Mouse (Mus musculus) cerebellum, adult 18-20 months (tissue): ENCODE measurements around the gene Snapc3.

Experiments
- DNase-seq, 2 experiments: peaks; one replicate each; pipeline ENCODE4 v3.0.0; 2021

The Snapc3 gene

DNA sequence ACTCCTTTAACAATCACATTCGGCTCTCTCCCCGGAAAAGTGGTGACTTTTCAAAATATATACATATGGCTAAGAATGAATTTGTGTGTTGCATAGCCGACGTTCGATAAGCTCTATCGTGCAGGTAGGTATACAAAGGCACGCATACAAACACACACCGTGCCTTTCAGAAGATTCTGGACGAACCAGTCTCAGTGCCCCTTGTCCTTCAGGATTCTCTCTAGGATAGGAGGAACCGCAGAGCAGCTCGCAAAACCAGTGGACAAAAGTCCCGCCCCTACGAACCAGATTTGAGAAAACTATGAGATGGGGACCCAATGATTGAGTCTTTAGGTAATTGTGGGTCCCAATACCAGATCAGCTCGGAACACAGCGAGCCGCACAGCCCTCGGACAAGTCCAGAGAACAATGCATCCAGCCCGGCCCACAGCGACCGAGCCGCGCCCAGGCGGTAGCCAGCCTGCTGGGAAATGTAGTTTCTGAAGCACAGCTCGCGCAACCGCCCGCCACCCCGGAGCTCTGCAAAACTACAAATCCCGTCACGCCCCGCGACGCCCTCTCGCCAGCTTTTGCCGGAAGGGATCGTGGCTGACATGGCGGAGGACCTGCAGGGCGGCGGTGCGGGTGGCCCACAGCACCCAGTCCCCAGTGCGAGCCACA, at the start of gene Snapc3:
Gene Snapc3, plus strand, starts transcription at position 565 of the 660 bp plus-strand sequence.
- peak; percentile 96 to 98 for DNase-seq

DNA sequence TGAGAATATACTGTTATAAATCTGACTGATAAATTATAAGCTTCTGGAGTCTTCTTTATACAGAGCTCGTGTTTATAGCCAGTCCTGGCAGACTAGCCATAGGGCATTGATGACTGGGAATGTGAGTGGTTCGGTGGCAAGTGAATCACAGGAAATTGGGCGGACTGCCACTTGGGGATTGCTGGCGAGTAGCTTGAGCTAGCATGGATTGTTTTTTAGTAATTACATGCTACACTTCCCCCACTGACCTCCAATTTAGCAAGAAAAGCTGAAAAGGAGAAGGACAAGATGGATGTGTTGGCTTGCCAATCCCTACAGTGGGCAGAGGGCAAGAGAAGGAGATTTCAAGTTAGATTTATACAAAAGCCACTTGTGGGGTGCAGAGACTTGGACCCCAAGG, 44.1 kb upstream of the Snapc3 start:
- no peak for DNase-seq

DNA sequence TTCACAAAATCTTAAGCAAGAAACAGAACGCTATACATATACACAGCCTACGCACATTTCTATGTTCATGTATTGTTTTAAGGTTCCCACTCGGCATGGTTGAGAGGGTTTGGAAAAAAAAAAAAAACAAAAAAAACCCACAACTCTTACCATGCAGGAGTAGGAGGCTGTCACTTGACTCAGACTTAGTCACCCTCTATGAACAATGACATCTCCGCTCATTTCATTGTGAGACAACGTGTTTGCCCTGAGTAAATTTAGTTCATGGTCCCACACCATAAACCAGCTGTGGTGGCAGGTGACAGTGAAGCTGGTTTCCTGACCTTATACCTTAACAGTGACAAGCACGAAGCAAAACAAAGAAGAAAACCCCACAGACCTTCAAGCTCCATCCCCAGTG, 41.9 kb upstream of the Snapc3 start:
- DNase-seq = no peak

DNA sequence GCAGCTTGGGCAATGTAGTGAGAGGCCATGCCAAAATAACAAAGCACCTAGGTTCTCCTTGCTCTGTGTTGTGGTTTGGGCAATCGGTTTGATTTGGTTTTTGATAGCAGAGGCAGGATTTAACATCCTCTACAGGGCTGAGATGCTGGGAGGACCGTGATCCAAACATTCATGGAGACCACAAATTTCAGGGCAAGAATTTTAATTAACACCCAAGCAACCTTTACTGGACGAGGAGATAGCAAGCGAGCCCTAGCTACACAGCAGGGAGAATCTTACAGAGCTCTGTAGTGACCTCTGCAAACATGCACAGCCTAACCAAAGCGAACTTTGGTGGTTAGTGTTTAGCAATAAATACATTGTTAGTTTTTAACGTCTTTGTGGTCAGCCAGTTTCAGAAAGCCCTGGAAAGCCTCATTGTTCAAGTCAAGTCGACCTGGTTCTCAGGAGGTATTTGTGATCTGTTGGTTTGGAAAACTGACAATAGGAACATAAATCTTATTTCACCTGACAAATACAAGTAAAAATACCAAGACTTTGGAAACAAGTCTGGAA, 41.0 kb upstream of the Snapc3 start:
- DNase-seq = no peak

DNA sequence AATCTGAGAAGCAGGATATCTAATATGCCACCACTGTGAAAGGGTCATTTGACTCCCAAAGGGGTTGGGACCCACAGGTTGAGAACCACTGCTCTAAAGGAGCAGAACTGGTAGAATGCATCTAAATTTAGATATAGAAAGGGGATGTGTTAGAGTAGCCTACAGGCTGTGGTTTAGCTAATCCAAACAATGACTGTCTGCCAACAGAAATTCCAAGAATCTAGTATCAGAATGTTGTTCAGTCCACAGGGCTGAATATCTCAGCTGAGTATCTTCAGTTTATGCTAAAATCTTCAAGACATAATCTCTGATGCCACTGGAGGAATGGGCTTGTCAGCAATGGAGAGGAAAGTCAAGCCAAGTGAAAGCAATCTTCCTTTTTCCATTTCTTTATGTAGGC, 38.5 kb upstream of the Snapc3 start:
- no peak for DNase-seq

DNA sequence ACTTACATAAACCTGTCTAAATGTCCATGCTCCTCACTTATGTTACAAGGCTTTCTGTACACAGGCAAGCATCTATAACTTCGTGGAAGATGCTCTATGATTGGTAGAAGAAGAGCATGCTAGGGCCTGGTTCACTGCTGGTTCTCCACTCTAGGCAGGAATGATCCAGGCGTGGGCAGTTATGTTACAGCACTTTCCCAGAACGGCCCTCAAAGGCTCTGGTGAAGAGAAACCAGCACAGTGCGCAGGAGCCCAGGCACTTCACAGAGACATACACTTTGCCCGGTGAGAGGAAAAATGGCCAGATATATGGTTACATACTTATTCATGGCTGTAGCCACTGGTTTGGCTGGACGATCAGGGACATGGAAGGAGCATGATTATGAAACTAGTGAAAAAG, 37.8 kb upstream of the Snapc3 start:
- DNase-seq = no peak

DNA sequence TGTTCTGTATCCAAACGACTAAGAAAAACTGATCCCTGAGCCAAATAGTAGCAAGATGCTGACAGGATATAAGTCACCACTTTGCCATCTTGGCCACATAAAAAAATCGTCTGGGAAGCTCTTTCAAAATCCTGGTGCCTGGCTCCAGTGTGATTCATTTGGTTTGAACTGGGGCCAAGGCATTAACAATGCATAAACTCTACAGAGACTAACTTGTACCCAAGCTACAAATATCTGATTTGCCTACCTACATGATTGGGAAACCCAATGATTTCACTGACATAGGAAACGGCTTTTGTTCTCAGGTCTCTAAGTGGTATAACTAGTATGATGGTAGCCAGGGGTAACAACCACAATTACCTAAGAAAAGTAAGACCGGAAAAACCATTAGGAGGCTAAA, 37.3 kb upstream of the Snapc3 start:
- no peak for DNase-seq

DNA sequence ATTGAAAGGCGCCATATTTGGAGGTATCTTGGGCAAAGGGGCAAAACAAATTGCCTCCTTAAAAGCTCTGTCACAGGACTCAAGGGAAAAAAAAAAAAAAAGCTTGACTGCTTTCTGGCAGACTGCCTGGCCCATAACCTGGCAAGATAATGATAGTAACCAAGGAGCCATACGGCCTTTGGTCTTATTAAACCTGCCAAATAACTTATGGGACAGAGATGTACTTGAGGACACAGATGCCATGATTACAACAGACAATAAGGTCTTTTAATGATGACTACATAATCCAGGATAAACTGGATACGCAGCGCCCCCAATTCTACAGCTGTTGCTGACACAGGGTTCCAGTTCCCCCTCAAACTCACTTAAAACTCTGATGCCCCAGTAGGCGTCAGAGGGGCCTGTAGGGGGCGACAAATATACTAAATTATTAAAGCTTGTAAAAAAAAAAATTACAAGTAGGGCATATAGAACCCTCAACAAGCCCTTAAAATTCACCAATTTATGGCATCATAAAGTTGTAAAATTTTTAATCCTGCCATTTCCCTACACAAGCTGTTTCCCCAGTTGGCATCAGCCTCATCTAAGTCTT, 33.5 kb upstream of the Snapc3 start:
- peak; percentile 50 to 59 for DNase-seq

DNA sequence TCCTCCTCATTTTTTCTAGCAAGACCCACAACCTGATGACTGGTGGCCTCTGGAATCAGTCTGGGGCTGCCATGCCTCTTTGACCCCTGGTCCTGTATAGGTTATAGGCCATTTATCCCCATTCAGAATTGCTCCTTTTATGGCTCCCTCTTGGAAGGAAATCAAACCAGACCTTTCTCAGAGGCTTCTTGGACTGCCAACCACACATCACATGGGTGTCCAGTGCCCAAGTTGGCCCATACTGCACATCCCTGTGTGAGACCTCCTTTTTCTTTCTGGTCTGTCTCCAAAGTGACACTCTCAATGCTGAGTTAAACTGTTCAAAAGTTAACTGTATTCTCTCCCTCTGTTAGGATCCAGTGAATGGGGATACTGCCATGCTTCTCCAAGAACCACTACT, 32.4 kb upstream of the Snapc3 start:
- DNase-seq = no peak

DNA sequence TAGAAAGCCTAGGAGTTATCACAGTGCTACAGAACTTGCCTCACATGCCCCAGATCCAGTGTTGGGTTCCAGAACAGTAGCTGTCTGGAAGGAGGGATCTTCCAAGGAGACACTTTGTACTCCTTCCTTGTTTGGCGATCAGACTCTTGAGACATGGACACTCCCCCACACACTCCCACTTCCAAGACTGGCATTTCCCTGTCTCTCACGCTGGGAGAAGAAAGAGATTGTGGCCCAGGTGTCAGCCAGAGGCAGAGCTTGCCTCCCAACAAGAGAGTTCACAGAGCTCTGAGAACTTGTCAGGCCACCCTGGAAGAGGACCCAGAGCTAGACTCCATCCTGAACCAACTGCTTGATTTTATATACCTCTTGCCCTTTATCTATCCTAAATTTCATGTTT, 27.0 kb upstream of the Snapc3 start:
- no peak for DNase-seq

DNA sequence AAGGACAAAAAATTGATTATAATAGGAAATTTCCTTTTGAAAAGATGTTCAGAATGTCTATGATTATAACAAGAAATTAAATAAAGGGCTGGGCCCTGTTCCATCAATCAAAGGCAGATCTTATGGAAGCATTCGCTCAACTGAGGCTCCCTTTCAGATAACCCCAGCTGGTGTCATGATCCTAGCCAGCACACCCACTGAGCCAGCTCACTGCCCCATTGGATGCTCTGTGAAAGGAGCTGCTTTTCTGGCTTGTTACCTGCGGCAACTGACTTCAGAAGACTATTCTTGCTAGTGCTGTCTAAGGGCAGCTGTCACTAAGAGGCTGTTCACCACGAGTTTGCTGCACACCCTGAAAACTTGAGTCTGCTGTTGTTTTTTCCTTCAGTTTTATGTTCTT, 25.6 kb upstream of the Snapc3 start:
- peak; percentile 25 to 40 for DNase-seq

DNA sequence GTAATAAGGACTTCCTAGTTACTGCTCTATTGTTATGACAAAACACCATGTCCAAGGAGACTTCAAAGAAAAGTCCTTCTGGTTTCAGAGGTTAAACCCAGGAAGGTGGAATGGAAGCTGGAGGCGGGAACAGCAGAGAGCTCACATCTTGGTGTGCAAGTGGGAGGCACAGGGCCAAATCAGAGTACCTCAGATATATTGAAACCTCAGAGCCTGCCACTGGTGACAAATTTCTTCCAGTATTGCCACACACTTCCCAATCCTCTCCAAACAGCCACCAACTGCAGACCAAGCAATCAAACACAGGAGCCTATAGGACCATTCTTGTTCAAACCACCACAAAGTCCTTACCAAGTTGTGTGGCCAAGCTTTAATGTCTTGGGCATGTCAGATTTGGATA, 23.8 kb upstream of the Snapc3 start:
- no peak for DNase-seq

DNA sequence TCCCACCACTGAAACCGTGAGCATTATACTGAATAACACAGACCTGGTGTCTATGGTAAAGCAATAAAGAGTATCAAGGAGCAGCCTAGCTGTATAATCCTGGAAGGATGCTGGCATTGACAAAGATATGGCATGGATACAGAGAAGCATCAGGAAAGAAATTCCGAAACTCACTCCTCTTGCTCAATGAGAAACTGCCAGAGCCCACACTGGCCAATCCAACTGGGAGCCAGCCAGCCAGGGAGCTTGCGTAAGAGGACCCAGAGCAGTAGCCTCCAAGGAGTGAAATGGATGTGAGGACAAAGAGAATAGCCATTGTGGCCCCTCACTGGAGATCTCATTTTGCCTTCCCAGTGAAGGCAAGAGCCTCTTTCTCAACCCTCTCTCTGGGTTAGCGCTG, 21.2 kb upstream of the Snapc3 start:
- no peak for DNase-seq

DNA sequence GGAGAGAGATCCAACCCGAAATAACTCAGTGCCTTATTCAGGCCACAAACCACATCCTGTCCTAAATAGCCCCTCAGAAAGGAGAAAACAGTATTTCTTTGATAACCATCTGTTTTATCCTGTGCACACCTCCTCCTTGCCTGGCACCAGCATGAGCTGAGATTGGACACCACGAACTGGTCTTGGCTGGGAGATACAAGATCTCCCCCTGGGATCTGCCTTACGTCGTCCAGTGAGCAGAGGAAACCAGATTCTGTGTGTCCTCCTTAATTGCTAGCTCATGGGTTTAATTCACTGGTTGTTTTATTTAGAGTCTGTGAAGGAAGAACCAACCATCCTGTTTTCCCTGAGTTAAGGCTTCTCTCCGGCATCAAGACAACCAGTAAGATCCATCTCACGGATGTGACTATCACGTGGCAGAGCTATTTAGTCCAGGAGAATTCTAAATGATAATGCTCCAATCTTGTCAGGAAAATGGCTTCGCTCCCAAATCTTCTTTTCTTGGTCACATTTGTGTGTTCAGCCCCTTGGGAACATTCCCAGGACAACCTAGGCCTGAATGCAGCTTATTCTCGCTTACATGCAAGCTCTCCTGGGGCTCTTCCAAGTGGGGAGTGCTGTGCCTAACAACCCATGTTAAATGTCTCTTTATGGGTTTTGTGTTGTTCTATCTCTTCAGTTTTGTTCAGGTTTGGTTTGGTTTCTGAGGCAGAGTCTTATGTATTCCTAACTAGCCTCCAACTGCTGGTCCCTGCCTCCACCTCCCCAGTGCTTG, 20.3 kb upstream of the Snapc3 start:
- DNase-seq = no peak

DNA sequence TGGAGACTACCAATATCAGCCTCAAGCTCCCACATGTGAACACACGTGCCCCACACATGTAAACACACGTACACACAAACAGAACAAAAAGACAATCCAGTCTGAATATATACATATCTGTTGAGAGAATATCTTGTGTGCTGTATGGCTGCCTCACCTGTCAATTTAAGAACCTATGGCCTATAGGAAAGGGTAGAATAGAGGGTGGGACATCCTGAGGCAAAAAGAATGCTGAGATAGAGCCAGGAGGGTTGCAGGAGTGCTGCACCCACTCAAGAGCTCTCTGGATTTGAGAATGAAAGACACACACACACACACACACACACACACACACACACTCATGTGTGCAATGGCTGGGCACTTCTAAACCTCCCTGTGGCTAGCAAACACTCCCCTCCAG, 19.0 kb upstream of the Snapc3 start:
- no peak for DNase-seq

DNA sequence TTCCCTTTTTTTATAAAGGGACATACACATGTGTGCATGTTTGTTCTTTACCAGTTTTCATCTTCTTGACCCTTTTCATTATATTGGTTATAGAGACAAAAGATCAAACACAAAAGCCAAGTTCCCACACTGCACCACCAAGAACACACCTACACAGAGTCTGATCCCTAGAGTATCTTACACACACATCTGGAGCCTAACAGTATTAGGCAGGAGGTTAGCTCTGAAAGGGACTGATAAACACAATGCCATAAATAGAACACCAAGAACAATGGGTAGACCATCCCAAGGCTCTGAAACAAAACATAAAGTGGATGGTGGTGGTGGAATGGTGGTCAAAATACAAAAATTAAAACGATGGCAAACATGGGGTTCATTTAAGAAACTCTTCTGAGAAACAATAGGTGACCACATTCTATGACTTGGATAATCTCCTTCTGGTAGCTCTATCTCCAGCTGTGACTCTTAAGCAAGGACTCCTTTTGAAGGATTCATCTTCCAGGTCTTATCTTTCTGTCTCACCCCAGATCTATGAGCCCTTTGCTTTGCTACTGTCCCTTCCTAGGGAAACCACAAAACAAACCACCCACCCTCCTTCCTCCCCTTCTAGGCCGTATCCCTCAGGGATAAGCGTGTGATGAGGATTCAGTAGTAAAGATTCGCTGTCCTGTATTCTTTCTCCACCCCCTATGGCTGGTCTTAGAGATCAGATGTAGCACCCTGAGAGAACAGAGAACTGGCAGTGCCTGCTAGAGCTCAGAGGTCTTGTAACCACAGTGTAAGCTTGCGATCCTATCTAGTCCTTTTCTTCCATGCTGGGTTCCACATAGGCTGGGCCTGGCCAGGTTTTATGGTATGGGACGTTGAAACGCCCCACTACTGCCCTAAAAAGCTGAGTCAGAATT, 16.6 kb upstream of the Snapc3 start:
- DNase-seq = no peak

DNA sequence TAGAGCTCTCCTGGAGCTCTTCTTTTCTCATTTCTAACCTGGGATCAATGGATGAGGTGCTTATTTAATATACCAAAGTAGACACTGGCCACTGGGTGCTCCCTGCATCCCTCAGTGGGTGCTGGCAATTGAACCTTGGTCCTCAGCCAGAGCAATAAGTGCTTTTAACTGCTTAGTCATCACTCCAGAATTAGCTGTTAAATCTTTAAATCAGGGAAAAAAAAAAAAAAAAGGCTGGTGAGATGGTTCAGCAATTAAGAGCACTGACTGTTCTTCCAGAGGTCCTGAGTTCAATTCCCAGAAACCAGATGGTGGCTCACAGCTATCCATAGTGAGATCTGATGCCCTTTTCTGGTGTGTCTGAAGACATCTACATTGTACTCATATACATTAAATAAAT, 15.8 kb upstream of the Snapc3 start:
- no peak for DNase-seq

DNA sequence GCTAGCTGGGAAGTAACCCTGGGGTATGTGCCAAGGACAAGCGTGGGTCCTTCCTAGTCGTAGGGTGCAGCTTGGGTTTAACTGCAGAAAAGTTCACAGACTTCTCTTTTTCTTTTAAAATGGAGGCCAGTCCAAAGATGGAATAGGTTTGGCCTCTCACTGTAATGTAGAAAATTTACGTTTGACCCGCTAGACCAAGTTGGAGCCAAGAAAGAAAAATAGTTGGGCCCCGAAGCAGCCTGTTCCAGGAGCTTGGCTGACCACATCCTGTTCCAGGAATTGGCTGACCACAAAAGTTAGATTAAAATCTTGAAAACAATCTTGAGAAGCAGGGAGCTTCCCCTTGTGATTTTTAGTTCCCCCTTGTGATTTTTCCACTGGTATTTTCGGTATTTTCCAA, 9.8 kb upstream of the Snapc3 start:
- DNase-seq = no peak

DNA sequence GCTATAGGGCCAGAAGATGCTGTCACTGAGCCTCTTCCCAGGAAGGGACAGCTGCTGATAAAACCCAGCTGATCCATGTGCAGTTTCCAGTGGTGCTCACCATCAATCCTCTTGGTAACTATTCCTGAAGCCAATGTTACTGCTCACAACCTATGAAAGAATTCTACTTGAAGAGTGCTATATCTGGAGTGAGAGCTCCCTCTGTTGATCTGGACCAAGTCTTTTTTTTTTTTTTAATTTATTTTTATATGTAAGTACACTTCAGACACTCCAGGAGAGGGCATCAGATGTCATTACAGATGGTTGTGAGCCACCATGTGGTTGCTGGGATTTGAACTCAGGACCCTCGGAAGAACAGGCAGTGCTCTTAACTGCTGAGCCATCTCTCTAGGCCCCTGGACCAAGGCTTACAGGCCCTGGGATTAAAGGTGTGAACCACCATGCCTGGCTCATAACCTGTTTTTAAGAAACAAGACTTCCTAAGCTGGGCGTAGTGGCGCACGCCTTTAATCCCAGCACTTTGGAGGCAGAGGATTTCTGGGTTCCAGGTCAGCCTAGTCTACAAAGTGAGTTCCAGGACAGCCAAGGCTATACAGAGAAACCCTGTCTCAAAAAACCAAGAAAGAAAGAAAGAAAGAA, 7.5 kb upstream of the Snapc3 start:
- no peak for DNase-seq

DNA sequence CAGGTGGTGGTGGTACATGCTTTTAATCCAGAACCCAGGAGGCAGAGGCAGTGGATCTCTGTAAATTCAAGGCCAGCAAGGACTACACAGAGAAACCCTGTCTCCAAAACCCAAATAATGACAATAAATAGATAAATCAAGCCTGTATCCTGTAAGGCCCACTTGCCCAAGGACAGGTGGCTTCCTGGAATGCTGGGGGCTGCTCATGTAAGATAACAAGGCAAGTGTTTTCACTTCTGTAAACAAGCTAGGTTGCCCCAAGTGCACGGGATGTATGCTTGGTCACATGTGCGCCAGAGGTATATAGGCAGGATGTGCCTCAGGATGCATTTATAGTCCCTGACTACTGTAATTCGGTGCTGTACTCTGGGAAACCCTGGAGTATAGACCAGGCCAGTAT, 5.5 kb upstream of the Snapc3 start:
- no peak for DNase-seq

DNA sequence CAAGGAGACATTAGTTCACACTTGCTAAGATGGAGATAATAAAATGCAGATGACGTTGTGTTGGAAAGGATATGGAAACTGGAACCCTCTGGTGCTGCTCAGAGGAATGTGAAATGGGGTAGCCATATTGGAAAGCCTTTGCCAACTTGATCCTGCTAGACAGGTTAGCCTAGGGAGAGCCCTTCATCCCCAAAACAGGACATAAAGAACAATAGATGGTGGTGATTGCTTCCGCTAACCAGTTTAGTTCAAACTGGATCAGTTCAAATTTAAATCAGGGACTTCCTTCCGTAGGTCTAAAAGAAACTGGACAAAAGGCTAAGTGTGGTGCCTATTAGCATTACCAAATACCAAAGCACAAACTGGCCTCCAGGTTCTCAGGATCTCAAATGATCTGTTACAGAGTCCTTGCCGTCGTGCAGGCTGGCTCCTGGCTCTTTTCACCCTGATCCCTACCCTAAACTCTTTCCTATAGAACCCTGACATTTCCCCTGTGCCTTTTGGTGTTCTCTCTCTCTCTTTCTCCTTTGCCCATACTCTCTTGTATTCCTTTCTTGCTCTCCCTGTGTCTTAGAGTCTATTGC, 3.2 kb upstream of the Snapc3 start:
- DNase-seq = no peak

DNA sequence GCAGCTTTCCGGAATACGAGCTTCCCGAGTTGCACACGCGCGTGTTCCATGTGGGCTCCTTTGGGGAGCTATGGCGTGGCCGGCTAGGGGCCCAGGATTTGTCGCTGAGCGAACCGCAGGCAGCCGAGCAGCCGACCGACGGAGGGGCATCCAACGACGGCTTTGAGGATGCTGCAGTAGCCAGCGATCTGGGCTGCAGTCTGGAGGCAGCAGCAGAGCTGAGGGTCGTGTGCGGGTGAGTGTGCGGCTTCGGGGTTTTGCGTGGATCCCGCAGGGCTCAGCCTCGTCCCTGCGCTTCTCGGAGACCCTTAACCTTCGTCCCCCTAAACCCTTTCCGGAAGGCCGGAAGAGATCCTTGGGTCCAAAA, 279 bp downstream of the Snapc3 start:
- DNase-seq = no peak
